Mouse (Mus musculus) embryonic facial prominence, embryonic 12.5 days (tissue): Measurements from ENCODE around the gene Styxl1. TPM values are rescaled to one million over a fixed set of nuclear protein-coding genes. Genes with fewer than 3 reads are reported as not detected.

Source experiments
- ATAC-seq: fragments of 200-750 bp; cut with Nextera tagmentation; 2 replicates; pipeline ENCODE4 v1.8.0; 2017; ENCODE audit not compliant: insufficient number of reproducible peaks, insufficient read depth, low FRiP score, low TSS enrichment
- H3K27ac ChIP-seq: fragments of 300-500 bp; sonication (generic); 2 replicates; pipeline ENCODE4 v1.5.1; 2016; ENCODE audit warnings: mild to moderate bottlenecking
- H3K27me3 ChIP-seq: fragments of 300-500 bp; sonication (generic); 2 replicates; pipeline ENCODE4 v1.6.1; 2016; ENCODE audit warnings: mild to moderate bottlenecking, moderate library complexity
- H3K36me3 ChIP-seq: fragments of 300-500 bp; sonication (generic); 2 replicates; pipeline ENCODE4 v1.6.1; 2016; ENCODE audit warnings: mild to moderate bottlenecking
- H3K4me1 ChIP-seq: fragments of 300-500 bp; sonication (generic); 2 replicates; pipeline ENCODE4 v1.6.1; 2016
- H3K4me2 ChIP-seq: fragments of 300-500 bp; sonication (generic); replicated peaks from 2 replicates; pipeline ENCODE4 v1.6.1; 2016; ENCODE audit warnings: mild to moderate bottlenecking, moderate library complexity
- H3K4me3 ChIP-seq: fragments of 300-500 bp; sonication (generic); 2 replicates; pipeline ENCODE4 v1.5.1; 2016; ENCODE audit warnings: mild to moderate bottlenecking
- H3K9ac ChIP-seq: fragments of 300-500 bp; sonication (generic); 2 replicates; pipeline ENCODE4 v1.6.1; 2016; ENCODE audit warnings: mild to moderate bottlenecking, moderate library complexity
- H3K9me3 ChIP-seq: fragments of 300-500 bp; sonication (generic); 2 replicates; pipeline ENCODE4 v1.6.1; 2016; ENCODE audit warnings: mild to moderate bottlenecking, moderate library complexity
- WGBS: fragments of 180-500 bp; shearing (Covaris S2); methylation state at CpG from one replicate; pipeline ENCODE4 v1.1.7; 2016; 5-methylcytosine and 5-hydroxymethylcytosine counted together
- polyA plus RNA-seq: library from polyadenylated mRNA; unstranded; fragments of >200 nt; fragmentation: Nextera tagmentation; extraction: Ambion mirVana; gene quantifications from 2 replicates; pipeline ENCODE4 v1.2.1, GENCODE M21; 2016

Gene Styxl1
- polyA plus RNA-seq, 1 experiment from 2014 or later = 0.23 TPM

DNA sequence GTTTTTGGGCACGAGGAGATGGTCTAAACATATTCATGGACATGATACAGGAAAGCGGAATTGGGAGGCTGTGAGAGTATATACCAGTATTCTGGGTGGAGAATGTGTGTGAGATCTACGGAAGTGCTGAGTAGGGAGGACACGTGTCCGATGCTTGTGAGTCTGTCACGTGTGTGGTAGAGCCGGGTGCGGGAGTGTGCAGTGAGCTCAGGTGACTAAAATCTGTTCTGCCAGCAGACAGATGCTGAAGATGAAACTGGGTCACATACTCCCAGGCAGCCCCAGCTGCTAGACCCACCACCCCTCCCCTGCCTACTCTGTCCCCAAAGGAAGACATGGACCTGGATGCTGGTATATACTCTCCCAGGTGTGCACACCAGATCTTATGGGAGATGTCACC is 24.5 kb upstream of the Styxl1 start:
- 0 out of 2 replicates have a peak, but pooled peaks cover 2% of the 10 kb centered on the region for H3K9me3 ChIP-seq
- peaks cover 17% of the 10 kb centered on the region for H3K4me1 ChIP-seq
- H3K4me3 ChIP-seq = no peak overlapping the region
- ATAC-seq = no peak
- no peak overlapping the region for H3K4me2 ChIP-seq
- no peaks in the 10 kb centered on the region for H3K27me3 ChIP-seq
- 93% methylated on average over 8 of the region's 8 CpGs for WGBS
- H3K36me3 ChIP-seq = no peaks in the 10 kb centered on the region
- H3K27ac ChIP-seq = no peak overlapping the region
- H3K9ac ChIP-seq = no peak overlapping the region

DNA sequence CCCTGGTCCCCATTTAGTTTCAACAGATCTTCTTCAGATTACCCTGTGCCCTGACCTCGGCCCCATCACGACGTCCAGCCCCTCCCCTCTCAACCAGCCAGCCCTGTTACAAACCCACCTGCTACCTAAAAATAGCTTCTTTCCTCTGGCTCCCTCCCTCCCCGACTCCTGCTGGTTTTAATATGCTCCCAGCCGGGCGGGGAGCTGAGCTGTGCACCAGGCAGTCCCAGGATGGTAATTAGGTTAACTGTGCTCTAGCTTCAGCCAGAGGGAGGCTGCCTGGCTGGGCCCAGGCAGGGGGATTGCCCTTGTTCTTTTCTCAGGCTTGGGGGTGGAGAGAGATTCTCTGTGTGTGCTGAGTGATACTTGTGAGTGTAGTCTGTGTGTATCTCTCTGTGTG is 22.7 kb upstream of the Styxl1 start:
- Histone ChIP-seq H3K4me2 (no peak overlapping the region), H3K27me3 (no peaks in the 10 kb centered on the region), H3K4me1 (peaks cover 11% of the 10 kb centered on the region), H3K36me3 (no peaks in the 10 kb centered on the region), H3K9me3 (0 out of 2 replicates have a peak, but pooled peaks cover 2% of the 10 kb centered on the region), H3K27ac (no peak overlapping the region), H3K4me3 (no peak overlapping the region), H3K9ac (no peak overlapping the region)
- 0% methylated on average over 6 of the region's 6 CpGs for WGBS
- peak; percentile 66; the same call in 1 of the 2 replicates for ATAC-seq

DNA sequence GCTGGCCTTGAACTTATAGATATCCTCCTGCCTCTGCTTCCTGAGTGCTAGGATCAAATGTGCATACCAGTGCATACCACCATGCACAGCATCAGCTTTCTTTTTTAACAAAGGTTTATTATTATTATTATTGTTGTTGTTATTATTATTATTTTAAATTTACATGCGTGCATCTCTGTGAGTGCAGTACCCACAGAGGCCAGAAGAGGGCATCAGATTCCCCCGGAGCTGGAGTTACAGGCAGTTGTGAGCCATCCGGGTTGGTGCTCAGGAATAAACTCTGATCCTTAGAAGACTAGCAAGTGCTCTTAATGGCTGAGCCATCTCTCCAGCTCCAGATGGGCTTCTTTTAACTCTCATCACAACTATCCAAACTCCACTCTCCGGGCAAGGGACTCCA is 21.6 kb upstream of the Styxl1 start:
- no peak overlapping the region for H3K4me3 ChIP-seq
- H3K36me3 ChIP-seq = no peaks in the 10 kb centered on the region
- no peak for ATAC-seq
- no peak overlapping the region for H3K9ac ChIP-seq
- no peak overlapping the region for H3K4me2 ChIP-seq
- no peaks in the 10 kb centered on the region for H3K27me3 ChIP-seq
- peaks cover 11% of the 10 kb centered on the region for H3K4me1 ChIP-seq
- 36% methylated on average over 4 of the region's 4 CpGs for WGBS
- H3K27ac ChIP-seq = no peak overlapping the region
- H3K9me3 ChIP-seq = 0 out of 2 replicates have a peak, but pooled peaks cover 2% of the 10 kb centered on the region

DNA sequence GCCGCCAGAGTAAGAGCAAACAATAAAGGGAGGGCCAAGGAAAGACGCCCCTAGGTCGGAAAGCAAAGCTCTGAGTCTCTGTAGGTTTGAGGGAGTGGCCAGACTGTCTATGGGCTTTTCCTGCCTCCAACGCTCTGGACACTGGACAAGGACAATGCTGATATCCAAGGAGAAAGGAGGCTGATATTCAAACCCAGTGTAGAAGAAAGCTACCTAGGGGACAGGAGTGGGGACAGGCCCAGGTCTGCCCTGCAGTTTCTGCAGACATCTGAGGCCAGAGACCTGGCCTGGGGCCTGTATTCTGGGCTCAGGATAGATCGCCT is 16.6 kb upstream of the Styxl1 start:
- no peak for ATAC-seq
- H3K9ac ChIP-seq = peak overlapping the region; percentile 19; the same call in 1 of the 2 replicates

DNA sequence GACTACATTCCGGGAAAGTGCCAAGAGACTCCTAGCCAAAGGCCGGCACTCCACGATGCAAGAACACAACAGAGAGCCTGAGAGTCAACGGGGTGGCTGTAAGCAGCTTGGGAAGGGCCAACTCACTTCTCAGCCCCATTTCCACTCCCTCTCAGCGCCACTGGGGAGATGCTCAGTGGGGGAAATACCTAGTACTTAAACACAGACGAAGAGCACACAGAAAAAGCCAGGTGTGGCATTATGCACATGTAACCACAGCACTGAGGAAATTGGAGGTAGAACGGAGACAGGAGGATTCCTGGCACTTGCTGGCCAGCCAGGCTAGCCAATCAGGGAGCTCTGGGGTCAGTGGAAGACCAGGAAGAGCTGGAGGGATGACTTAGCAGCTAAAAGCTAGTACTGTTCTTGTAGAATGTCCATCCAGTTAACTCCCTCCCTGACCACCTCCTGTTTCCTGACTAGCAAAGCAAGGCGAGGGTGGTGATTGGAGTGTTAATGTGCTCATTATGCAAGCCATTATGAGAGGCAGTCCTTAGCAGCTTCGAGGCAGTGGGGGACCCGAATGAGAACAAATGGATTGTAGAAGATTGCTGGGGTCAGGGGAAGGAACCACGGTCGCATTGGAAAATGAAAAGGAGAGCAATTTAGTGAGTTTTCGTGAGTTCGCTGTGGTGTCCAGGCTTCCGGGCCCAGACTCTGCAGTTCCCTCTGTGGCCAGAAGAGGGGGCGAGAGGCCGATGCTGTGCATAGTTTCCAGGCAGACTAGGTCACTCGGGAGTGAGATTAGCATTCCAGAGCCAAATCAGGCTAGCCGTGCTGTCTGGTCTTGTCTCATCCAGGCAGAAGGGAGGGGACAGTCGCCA is 16.0 kb upstream of the Styxl1 start:
- peak; percentile 80 for ATAC-seq
- Histone ChIP-seq H3K36me3 (peaks cover 28% of the 10 kb centered on the region), H3K4me2 (peak overlapping the region; percentile 35), H3K4me1 (no peaks in the 10 kb centered on the region; the same call in 1 of the 2 replicates), H3K9ac (peak overlapping the region; percentile 36; the same call in 1 of the 2 replicates), H3K9me3 (no peaks in the 10 kb centered on the region), H3K27ac (peak overlapping the region; percentile 50; the same call in 1 of the 2 replicates), H3K27me3 (no peaks in the 10 kb centered on the region), H3K4me3 (peak overlapping the region; percentile 9; the same call in 1 of the 2 replicates)
- WGBS = 12% methylated on average over 20 of the region's 20 CpGs

More for the DNA sequence above, 16.6 kb upstream of the Styxl1 start:
- peaks cover 23% of the 10 kb centered on the region for H3K36me3 ChIP-seq
- H3K4me2 ChIP-seq = peak overlapping the region; percentile 35
- H3K27ac ChIP-seq = peak overlapping the region; percentile 50; the same call in 1 of the 2 replicates
- peak overlapping the region; percentile 9; the same call in 1 of the 2 replicates for H3K4me3 ChIP-seq
- 11% methylated on average over 5 of the region's 5 CpGs for WGBS
- no peaks in the 10 kb centered on the region for H3K27me3 ChIP-seq
- no peaks in the 10 kb centered on the region for H3K9me3 ChIP-seq
- no peaks in the 10 kb centered on the region; the same call in 1 of the 2 replicates for H3K4me1 ChIP-seq

DNA sequence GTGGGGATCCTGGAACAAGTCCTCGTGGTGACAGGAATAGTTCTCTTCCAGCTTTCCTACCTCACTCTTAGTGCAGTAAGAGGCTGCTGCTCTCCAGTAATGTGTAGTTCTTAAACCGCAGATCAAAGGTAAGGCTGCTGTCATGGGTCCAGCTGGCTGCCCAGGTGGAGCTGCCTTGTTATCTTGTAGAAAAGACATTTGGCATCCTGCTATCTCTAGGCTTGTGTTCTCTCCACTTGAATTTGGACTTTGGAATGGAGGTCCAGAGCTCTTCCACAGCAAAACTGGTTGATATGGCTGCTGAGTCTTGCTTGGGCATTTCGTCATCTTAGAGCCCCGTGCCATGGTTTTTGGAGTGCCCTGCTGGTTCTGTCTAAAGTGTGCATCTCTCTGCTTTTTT is 4.7 kb upstream of the Styxl1 start:
- Histone ChIP-seq H3K4me3 (no peak overlapping the region), H3K9me3 (no peaks in the 10 kb centered on the region), H3K4me2 (no peak overlapping the region), H3K27ac (no peak overlapping the region), H3K27me3 (no peaks in the 10 kb centered on the region), H3K9ac (no peak overlapping the region), H3K36me3 (peaks cover 66% of the 10 kb centered on the region), H3K4me1 (peaks cover 15% of the 10 kb centered on the region)
- ATAC-seq = no peak
- 88% methylated on average over 4 of the region's 4 CpGs for WGBS

DNA sequence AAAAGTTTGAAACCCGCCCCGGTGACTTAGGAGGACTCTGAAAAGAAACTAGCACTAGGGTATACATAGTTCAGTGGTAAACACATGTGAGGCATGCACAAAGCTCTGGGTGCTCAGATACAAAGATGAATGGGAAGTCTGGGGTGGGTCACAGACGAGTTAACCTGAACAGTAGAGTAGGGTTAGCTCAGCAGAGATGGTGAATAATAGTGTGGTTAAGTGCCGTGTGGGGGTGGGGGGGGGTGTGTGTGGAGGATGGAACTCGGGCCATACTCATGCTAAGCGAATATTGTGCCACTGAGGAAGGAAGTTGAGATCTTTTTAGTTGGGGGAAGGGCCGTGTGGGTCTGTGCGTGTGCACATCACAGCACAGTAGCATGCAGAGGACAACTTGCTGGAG is 2.1 kb upstream of the Styxl1 start:
- 84% methylated on average over 8 of the region's 8 CpGs for WGBS
- no peak for ATAC-seq
- H3K4me1 ChIP-seq = peaks cover 19% of the 10 kb centered on the region
- peak overlapping the region; percentile 2; the same call in 1 of the 2 replicates for H3K4me2 ChIP-seq
- no peaks in the 10 kb centered on the region for H3K27me3 ChIP-seq
- peaks cover 40% of the 10 kb centered on the region for H3K36me3 ChIP-seq
- no peak overlapping the region for H3K4me3 ChIP-seq
- no peak overlapping the region for H3K27ac ChIP-seq
- no peak overlapping the region for H3K9ac ChIP-seq
- no peaks in the 10 kb centered on the region for H3K9me3 ChIP-seq

DNA sequence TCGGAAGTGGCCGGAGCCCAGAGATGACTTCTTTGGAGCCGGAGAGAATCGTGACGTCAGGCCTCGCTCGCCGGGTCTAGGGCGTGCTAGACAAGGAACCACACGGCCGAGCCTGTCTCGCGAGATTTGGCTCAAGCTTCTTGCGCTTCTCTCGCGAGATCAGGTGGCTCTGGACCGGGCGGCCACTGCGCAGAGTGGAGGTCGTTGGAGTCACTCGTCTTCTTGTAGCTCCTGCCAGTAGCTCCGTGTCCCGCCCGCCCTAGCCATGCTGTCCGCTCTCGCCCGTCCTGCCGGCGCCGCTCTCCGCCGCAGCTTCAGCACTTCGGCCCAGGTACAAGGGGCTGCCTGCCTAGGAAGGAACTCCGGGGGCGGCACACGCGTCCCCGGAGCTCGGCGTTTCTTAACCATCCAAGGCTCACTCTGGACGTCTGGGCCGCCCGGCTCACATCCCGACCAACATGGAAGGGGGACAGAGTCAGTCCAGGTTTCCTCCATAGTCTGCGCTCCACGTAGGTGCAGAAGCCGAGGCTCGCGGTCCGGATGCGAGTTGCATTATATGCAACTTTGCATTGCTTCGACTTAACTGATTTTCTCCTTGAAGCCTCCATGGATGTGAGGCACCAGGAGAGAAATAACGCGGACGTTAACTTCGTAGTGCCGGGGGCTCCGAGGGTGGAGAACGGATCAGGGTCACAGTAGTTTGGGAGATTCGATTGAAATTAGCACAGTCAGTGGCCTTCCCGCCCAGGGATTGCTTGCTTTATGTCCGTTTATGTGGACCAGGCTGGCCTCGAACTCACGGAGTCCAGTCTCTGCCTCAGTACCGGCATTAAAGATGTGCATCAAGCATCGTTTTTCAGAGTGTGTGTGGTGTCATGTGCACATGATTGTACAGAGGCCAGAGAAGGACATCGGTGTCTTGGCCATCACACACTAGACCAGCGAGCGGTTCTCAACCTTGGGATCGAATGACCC is 573 bp upstream of the Styxl1 start, which contains the start of gene Mdh2:
Gene Mdh2 (plus strand): TSS at position 10 of the 975 bp plus-strand sequence.
- Histone ChIP-seq H3K27ac (peak within 1 kb of the TSS; percentile 94), H3K4me1 (peaks cover 19% of the 10 kb centered on the region), H3K4me3 (peak within 1 kb of the TSS; percentile 86), H3K4me2 (peak within 1 kb of the TSS; percentile 85), H3K27me3 (no peaks in the 10 kb centered on the region), H3K9me3 (no peaks in the 10 kb centered on the region), H3K9ac (peak within 1 kb of the TSS; percentile 94), H3K36me3 (peaks cover 24% of the 10 kb centered on the region)
- WGBS = 1% methylated on average over 70 of the region's 70 CpGs
- peak; percentile 96 for ATAC-seq

DNA sequence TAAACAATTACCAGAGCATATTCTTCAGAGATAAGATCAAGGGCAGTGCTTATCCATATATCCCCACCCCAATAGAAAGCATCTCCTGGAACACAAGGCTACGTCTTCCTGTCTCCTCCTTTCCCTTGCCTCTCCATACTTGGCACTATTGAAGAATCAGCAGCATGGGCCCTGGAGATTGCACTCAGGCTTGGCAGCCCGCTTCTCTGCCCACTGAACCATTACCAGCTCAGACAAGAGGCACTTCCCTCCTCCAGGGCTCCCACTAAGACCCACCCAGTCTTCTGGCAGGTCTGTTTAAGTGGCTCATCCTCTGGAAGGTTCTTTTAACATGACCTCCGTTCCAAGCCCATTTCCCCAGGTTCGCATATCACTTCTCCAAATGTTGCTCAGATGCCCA is 1.6 kb downstream of the Styxl1 start:
- Histone ChIP-seq H3K27ac (no peak overlapping the region), H3K4me1 (peaks cover 19% of the 10 kb centered on the region), H3K4me2 (no peak overlapping the region), H3K9me3 (no peaks in the 10 kb centered on the region), H3K4me3 (no peak overlapping the region), H3K9ac (no peak overlapping the region), H3K36me3 (peaks cover 4% of the 10 kb centered on the region), H3K27me3 (no peaks in the 10 kb centered on the region)
- WGBS = 79% methylated on average over 4 of the region's 4 CpGs
- no peak for ATAC-seq

DNA sequence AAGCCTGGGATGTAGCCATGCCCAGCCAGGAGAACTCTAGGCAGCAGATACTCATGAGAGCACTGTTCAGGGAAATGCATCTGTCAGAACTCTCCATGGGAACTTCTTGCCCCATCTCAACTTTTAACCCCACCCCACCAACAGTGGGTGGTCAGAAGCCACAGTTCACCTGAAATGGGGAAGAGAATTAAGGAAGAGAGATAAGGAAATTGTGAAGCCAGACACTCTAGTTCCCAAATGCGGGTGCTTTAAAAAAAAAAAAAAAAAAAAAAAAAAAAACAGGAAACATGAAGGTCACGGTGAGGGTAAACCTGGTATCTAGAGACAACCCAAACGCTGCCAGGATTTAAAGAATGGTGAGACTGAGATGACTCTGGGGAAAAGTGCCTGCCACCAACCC is 5.7 kb downstream of the Styxl1 start:
- WGBS = 56% methylated on average over 3 of the region's 3 CpGs
- Histone ChIP-seq H3K36me3 (no peaks in the 10 kb centered on the region), H3K9ac (no peak overlapping the region), H3K4me1 (peaks cover 2% of the 10 kb centered on the region; the same call in 1 of the 2 replicates), H3K27ac (no peak overlapping the region), H3K4me3 (no peak overlapping the region), H3K4me2 (no peak overlapping the region), H3K27me3 (no peaks in the 10 kb centered on the region), H3K9me3 (no peaks in the 10 kb centered on the region)
- ATAC-seq = no peak

DNA sequence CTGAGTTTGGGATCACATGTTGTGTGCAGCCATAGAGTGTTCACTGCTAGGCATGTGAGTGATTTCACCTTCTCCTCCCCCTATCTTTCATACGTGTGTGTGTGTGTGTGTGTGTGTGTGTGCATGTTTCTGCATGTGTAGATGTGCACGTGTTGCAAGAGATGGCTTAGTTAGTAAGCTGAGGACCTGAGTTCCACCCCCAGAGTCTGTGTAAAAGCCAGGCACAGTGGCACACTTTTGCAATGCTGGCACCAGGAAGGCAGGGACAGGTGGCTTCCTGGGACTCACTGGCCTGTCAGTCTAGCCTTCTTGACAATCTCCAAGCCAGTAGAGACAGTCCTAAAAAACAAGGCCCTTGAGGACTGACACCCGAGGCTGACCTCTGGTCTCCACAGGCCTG is 13.2 kb downstream of the Styxl1 start:
- Histone ChIP-seq H3K36me3 (no peaks in the 10 kb centered on the region), H3K9ac (no peak overlapping the region), H3K4me2 (no peak overlapping the region), H3K4me1 (no peaks in the 10 kb centered on the region), H3K4me3 (no peak overlapping the region), H3K9me3 (no peaks in the 10 kb centered on the region), H3K27ac (no peak overlapping the region), H3K27me3 (no peaks in the 10 kb centered on the region)
- ATAC-seq = no peak
- WGBS = 57% methylated on average over 3 of the region's 3 CpGs
